Mouse (Mus musculus): ENCODE results near the gene Dhrs1. TPM values are rescaled to one million over a fixed set of nuclear protein-coding genes. Genes with fewer than 3 reads are reported as not detected.

Dhrs1 gene
- polyA plus RNA-seq, 1 experiment, result 76.3 TPM

GRCm38 (mm10) chr14:55689433-55689832 lies 56.1 kb downstream of the Dhrs1 start:
- no peak overlapping the region for H3K4me3 ChIP-seq
- H3K36me3 ChIP-seq (ENCODE audit: control insufficient read depth, insufficient read depth), result no peaks in the 10 kb centered on the region
- H3K27me3 ChIP-seq (ENCODE audit: control insufficient read depth, insufficient read depth, insufficient read length), result no peaks in the 10 kb centered on the region
- H3ac ChIP-seq (ENCODE audit: control insufficient read depth, insufficient read length), result no peak overlapping the region
- H3K79me2 ChIP-seq (ENCODE audit: control insufficient read depth, insufficient read depth), result no peaks in the 10 kb centered on the region
- H3K4me2 ChIP-seq (ENCODE audit: low read depth), result no peak overlapping the region
- TF ChIP-seq MYOG (IDR thresholded peaks at IDR 0.05; ENCODE audit: control insufficient read depth in 1 of 3, insufficient read depth in 1 of 3, insufficient read length in 2 of 3, low read depth in 2 of 3) (peak in 2 of 3 experiments; percentile 16 to 27), POLR2A (IDR thresholded peaks at IDR 0.05; ENCODE audit: insufficient read length, low read depth) (no peak), CEBPB (IDR thresholded peaks at IDR 0.05; ENCODE audit: insufficient read depth, poor library complexity, severe bottlenecking) (no peak), MYOD1 (IDR thresholded peaks at IDR 0.05; ENCODE audit: control insufficient read depth in 1 of 3, insufficient read length in 2 of 3, low read depth in 2 of 3) (peak; percentile 89 to 91 (median 90)), REST (IDR thresholded peaks at IDR 0.05; ENCODE audit: insufficient read depth, insufficient read length) (no peak), MAX (IDR thresholded peaks at IDR 0.05; ENCODE audit: low read depth) (no peak), USF1 (IDR thresholded peaks at IDR 0.05; ENCODE audit: low read depth) (no peak), SRF (IDR thresholded peaks at IDR 0.05; ENCODE audit: control insufficient read depth, insufficient read length, low read depth) (no peak), TCF3 (IDR thresholded peaks at IDR 0.05; ENCODE audit: insufficient read length, low read depth) (peak; percentile 31), E2F4 (IDR thresholded peaks at IDR 0.05; ENCODE audit: insufficient read depth) (no peak), TCF12 (IDR thresholded peaks at IDR 0.05; ENCODE audit: insufficient read depth, poor library complexity, severe bottlenecking) (peak; percentile 83), POLR2AphosphoS2 (IDR thresholded peaks at IDR 0.05; ENCODE audit: insufficient read length, low read depth) (no peak)

Other genes with a start within 250 kb of the Dhrs1 start
- not detected for gene Cpne6, start 235.2 kb downstream of the Dhrs1 start, polyA plus RNA-seq (2012; fragmentation: generic; extraction: Trizol)
- not detected for gene Nrl, start 220.7 kb downstream of the Dhrs1 start, polyA plus RNA-seq (2012; fragmentation: generic; extraction: Trizol)
- 252 TPM for gene Pck2, start 205.4 kb downstream of the Dhrs1 start, polyA plus RNA-seq (2012; fragmentation: generic; extraction: Trizol)
- 38.7 TPM for gene Dcaf11, start 185.7 kb downstream of the Dhrs1 start, polyA plus RNA-seq (2012; fragmentation: generic; extraction: Trizol)
- 0.48 TPM for gene A730061H03Rik, start 185.3 kb downstream of the Dhrs1 start, polyA plus RNA-seq (2012; fragmentation: generic; extraction: Trizol)
- gene Fitm1, start 170.1 kb downstream of the Dhrs1 start, polyA plus RNA-seq (2012; fragmentation: generic; extraction: Trizol), result 12.8 TPM
- gene Psme1, start 167.6 kb downstream of the Dhrs1 start, polyA plus RNA-seq (2012; fragmentation: generic; extraction: Trizol), result 81.7 TPM
- 18.5 TPM for gene Emc9, start 160.4 kb downstream of the Dhrs1 start, polyA plus RNA-seq (2012; fragmentation: generic; extraction: Trizol)
- 139 TPM for gene Psme2, start 154.6 kb downstream of the Dhrs1 start, polyA plus RNA-seq (2012; fragmentation: generic; extraction: Trizol)
- gene Rnf31, start 154.0 kb downstream of the Dhrs1 start, polyA plus RNA-seq (2012; fragmentation: generic; extraction: Trizol), result 11.2 TPM
- gene Irf9, start 142.1 kb downstream of the Dhrs1 start, polyA plus RNA-seq (2012; fragmentation: generic; extraction: Trizol), result 4.0 TPM
- gene Rec8, start 127.7 kb downstream of the Dhrs1 start, polyA plus RNA-seq (2012; fragmentation: generic; extraction: Trizol), result not detected
- 109 TPM for gene Ipo4, start 109.7 kb downstream of the Dhrs1 start, polyA plus RNA-seq (2012; fragmentation: generic; extraction: Trizol)
- gene Gm49378, start 107.8 kb downstream of the Dhrs1 start, polyA plus RNA-seq (2012; fragmentation: generic; extraction: Trizol), result 0.17 TPM
- 57.9 TPM for gene Tm9sf1, start 101.9 kb downstream of the Dhrs1 start, polyA plus RNA-seq (2012; fragmentation: generic; extraction: Trizol)
- 0.18 TPM for gene Tssk4, start 95.5 kb downstream of the Dhrs1 start, polyA plus RNA-seq (2012; fragmentation: generic; extraction: Trizol)
- gene Mdp1, start 85.2 kb downstream of the Dhrs1 start, polyA plus RNA-seq (2012; fragmentation: generic; extraction: Trizol), result 21.3 TPM
- gene Gmpr2, start 73.7 kb downstream of the Dhrs1 start, polyA plus RNA-seq (2012; fragmentation: generic; extraction: Trizol), result 11.9 TPM
- gene Nedd8, start 73.6 kb downstream of the Dhrs1 start, polyA plus RNA-seq (2012; fragmentation: generic; extraction: Trizol), result 361 TPM
- gene Tinf2, start 63.9 kb downstream of the Dhrs1 start, polyA plus RNA-seq (2012; fragmentation: generic; extraction: Trizol), result 12.0 TPM
- gene Tgm1, start 31.8 kb downstream of the Dhrs1 start, polyA plus RNA-seq (2012; fragmentation: generic; extraction: Trizol), result 0.06 TPM
- 18.4 TPM for gene Rabggta, start 23.4 kb downstream of the Dhrs1 start, polyA plus RNA-seq (2012; fragmentation: generic; extraction: Trizol)
- 24.9 TPM for gene Nop9, start within 50 bp of the Dhrs1 start, polyA plus RNA-seq (2012; fragmentation: generic; extraction: Trizol)
- 0.17 TPM for gene Cideb, start 12.8 kb upstream of the Dhrs1 start, polyA plus RNA-seq (2012; fragmentation: generic; extraction: Trizol)
- 0.01 TPM for gene Ltb4r2, start 15.7 kb upstream of the Dhrs1 start, polyA plus RNA-seq (2012; fragmentation: generic; extraction: Trizol)
- 0.04 TPM for gene Ltb4r1, start 20.3 kb upstream of the Dhrs1 start, polyA plus RNA-seq (2012; fragmentation: generic; extraction: Trizol)
- 0.06 TPM for gene Adcy4, start 38.4 kb upstream of the Dhrs1 start, polyA plus RNA-seq (2012; fragmentation: generic; extraction: Trizol)
- gene Ripk3, start 43.2 kb upstream of the Dhrs1 start, polyA plus RNA-seq (2012; fragmentation: generic; extraction: Trizol), result 0.28 TPM
- gene Nfatc4, start 77.5 kb upstream of the Dhrs1 start, polyA plus RNA-seq (2012; fragmentation: generic; extraction: Trizol), result 2.8 TPM
- 0.12 TPM for gene Nynrin, start 108.3 kb upstream of the Dhrs1 start, polyA plus RNA-seq (2012; fragmentation: generic; extraction: Trizol)
- gene Cbln3, start 138.7 kb upstream of the Dhrs1 start, polyA plus RNA-seq (2012; fragmentation: generic; extraction: Trizol), result 0.28 TPM
- gene Khnyn, start 139.3 kb upstream of the Dhrs1 start, polyA plus RNA-seq (2012; fragmentation: generic; extraction: Trizol), result 10.0 TPM
- 2.4 TPM for gene Sdr39u1, start 154.6 kb upstream of the Dhrs1 start, polyA plus RNA-seq (2012; fragmentation: generic; extraction: Trizol)
- gene Cma1, start 199.0 kb upstream of the Dhrs1 start, polyA plus RNA-seq (2012; fragmentation: generic; extraction: Trizol), result 3.0 TPM
- gene Cma2, start 205.3 kb upstream of the Dhrs1 start, polyA plus RNA-seq (2012; fragmentation: generic; extraction: Trizol), result 0.05 TPM

Measured in myocyte (in vitro differentiated cells).